Mouse (Mus musculus): Measurements from ENCODE around the gene Iqgap1. TPM values are rescaled to one million over a fixed set of nuclear protein-coding genes. Genes with fewer than 3 reads are reported as not detected.
A peak's percentile ranks its signal among the peaks of the same experiment; 100 is the strongest.

Iqgap1 gene
- polyA plus RNA-seq, 1 experiment: 31.4 TPM

- TF ChIP-seq CTCF (IDR thresholded peaks at IDR 0.05; ENCODE audit: borderline replicate concordance, extremely low read depth, insufficient read depth, insufficient read length) (peak; percentile 22; the same call in 1 of the 2 replicates), POLR2A (IDR thresholded peaks at IDR 0.05; ENCODE audit: borderline replicate concordance, extremely low read depth, insufficient read depth, insufficient read length, poor library complexity, severe bottlenecking) (no peak; the same call in 1 of the 2 replicates)
- DNase-seq (ENCODE audit: low read depth): peak; percentile 85
Observed at GRCm38 (mm10) chr7:80687721-80688555, 137.8 kb downstream of the Iqgap1 start.

GRCm38 (mm10) chr7:80685639-80686038 lies 140.1 kb downstream of the Iqgap1 start:
- TF ChIP-seq CTCF (IDR thresholded peaks at IDR 0.05; ENCODE audit: borderline replicate concordance, extremely low read depth, insufficient read depth, insufficient read length) (no peak), POLR2A (IDR thresholded peaks at IDR 0.05; ENCODE audit: borderline replicate concordance, extremely low read depth, insufficient read depth, insufficient read length, poor library complexity, severe bottlenecking) (no peak)
- no peak for DNase-seq (ENCODE audit: low read depth)

GRCm38 (mm10) chr7:80682630-80683029 lies 143.1 kb downstream of the Iqgap1 start:
- TF ChIP-seq CTCF (IDR thresholded peaks at IDR 0.05; ENCODE audit: borderline replicate concordance, extremely low read depth, insufficient read depth, insufficient read length) (no peak), POLR2A (IDR thresholded peaks at IDR 0.05; ENCODE audit: borderline replicate concordance, extremely low read depth, insufficient read depth, insufficient read length, poor library complexity, severe bottlenecking) (no peak)
- DNase-seq (ENCODE audit: low read depth): no peak

- TF ChIP-seq CTCF (IDR thresholded peaks at IDR 0.05; ENCODE audit: borderline replicate concordance, extremely low read depth, insufficient read depth, insufficient read length) (no peak), POLR2A (IDR thresholded peaks at IDR 0.05; ENCODE audit: borderline replicate concordance, extremely low read depth, insufficient read depth, insufficient read length, poor library complexity, severe bottlenecking) (no peak)
- DNase-seq (ENCODE audit: low read depth): peak; percentile 42
Observed at GRCm38 (mm10) chr7:80680218-80680847, 145.4 kb downstream of the Iqgap1 start.

- DNase-seq (ENCODE audit: low read depth): no peak
- no peak for TF ChIP-seq CTCF (IDR thresholded peaks at IDR 0.05; ENCODE audit: borderline replicate concordance, extremely low read depth, insufficient read depth, insufficient read length)
- no peak for TF ChIP-seq POLR2A (IDR thresholded peaks at IDR 0.05; ENCODE audit: borderline replicate concordance, extremely low read depth, insufficient read depth, insufficient read length, poor library complexity, severe bottlenecking)
Observed at GRCm38 (mm10) chr7:80672323-80672722, 153.5 kb downstream of the Iqgap1 start.

GRCm38 (mm10) chr7:80670889-80671288 lies 154.9 kb downstream of the Iqgap1 start:
- no peak for TF ChIP-seq CTCF (IDR thresholded peaks at IDR 0.05; ENCODE audit: borderline replicate concordance, extremely low read depth, insufficient read depth, insufficient read length)
- no peak for TF ChIP-seq POLR2A (IDR thresholded peaks at IDR 0.05; ENCODE audit: borderline replicate concordance, extremely low read depth, insufficient read depth, insufficient read length, poor library complexity, severe bottlenecking)
- DNase-seq (ENCODE audit: low read depth): no peak

GRCm38 (mm10) chr7:80667190-80667589 lies 158.6 kb downstream of the Iqgap1 start:
- DNase-seq (ENCODE audit: low read depth): no peak
- TF ChIP-seq CTCF (IDR thresholded peaks at IDR 0.05; ENCODE audit: borderline replicate concordance, extremely low read depth, insufficient read depth, insufficient read length) (no peak), POLR2A (IDR thresholded peaks at IDR 0.05; ENCODE audit: borderline replicate concordance, extremely low read depth, insufficient read depth, insufficient read length, poor library complexity, severe bottlenecking) (no peak)

GRCm38 (mm10) chr7:80666198-80666915 lies 159.4 kb downstream of the Iqgap1 start:
- TF ChIP-seq POLR2A (IDR thresholded peaks at IDR 0.05; ENCODE audit: borderline replicate concordance, extremely low read depth, insufficient read depth, insufficient read length, poor library complexity, severe bottlenecking): no peak
- DNase-seq (ENCODE audit: low read depth): no peak

Other genes with a start within 250 kb of the Iqgap1 start
- gene Crtc3, start 137.1 kb downstream of the Iqgap1 start, polyA plus RNA-seq (2012; rRNA removed): 13.0 and 18.1 TPM in 2 replicates
- gene Zscan2, start 34.9 kb upstream of the Iqgap1 start, polyA plus RNA-seq (2012; rRNA removed): 31.2 and 37.1 TPM in 2 replicates
- gene Wdr73, start 75.3 kb upstream of the Iqgap1 start, polyA plus RNA-seq (2012; rRNA removed): 32.8 and 37.1 TPM in 2 replicates
- gene Nmb, start 79.1 kb upstream of the Iqgap1 start, polyA plus RNA-seq (2012; rRNA removed): 10.3 and 10.5 TPM in 2 replicates
- 118 and 138 TPM in 2 replicates for gene Sec11a, start 121.8 kb upstream of the Iqgap1 start, polyA plus RNA-seq (2012; rRNA removed)
- 19.9 and 20.4 TPM in 2 replicates for gene Zfp592, start 167.7 kb upstream of the Iqgap1 start, polyA plus RNA-seq (2012; rRNA removed)
- 0.06 and 0.16 TPM in 2 replicates for gene Alpk3, start 231.6 kb upstream of the Iqgap1 start, polyA plus RNA-seq (2012; rRNA removed)

Measured in brain, embryonic 14.5 days (tissue).